Mouse (Mus musculus) MEL (cell line): ENCODE measurements around the gene Prtn3. TPM values are rescaled to one million over a fixed set of nuclear protein-coding genes. Genes with fewer than 3 reads are reported as not detected.

Experiments used
- DNase-seq: peaks from one replicate; pipeline ENCODE4 v3.0.0; 2011; ENCODE audit warnings: low read depth, low spot score
- H3K27ac ChIP-seq: 2 replicates; pipeline ENCODE4 v1.5.1; 2012; ENCODE audit warnings: low read depth, mild to moderate bottlenecking, control low read depth, low read length, moderate library complexity; ENCODE audit not compliant: control insufficient read depth
- H3K27me3 ChIP-seq, 2 experiments: fragments of 150-350 bp in 1 of 2; sonication (generic) in 1 of 2; 2 replicates each; pipeline ENCODE4 v1.6.1; 2012; ENCODE audit warnings: low read length in 2 of 2, mild to moderate bottlenecking in 2 of 2, improper control_type of control experiment in 1 of 2, moderate library complexity in 1 of 2; ENCODE audit not compliant: insufficient read depth in 2 of 2, control insufficient read depth in 1 of 2
- H3K36me3 ChIP-seq, 2 experiments: 2 replicates each; pipeline ENCODE4 v1.6.1; 2012 to 2014; ENCODE audit warnings: low read length in 2 of 2, improper control_type of control experiment in 1 of 2, inconsistent platforms in 1 of 2, mild to moderate bottlenecking in 1 of 2; ENCODE audit not compliant: insufficient read depth in 2 of 2, control insufficient read depth in 1 of 2
- H3K4me1 ChIP-seq, 2 experiments: fragments of 150-350 bp in 1 of 2; sonication (generic) in 1 of 2; 2 replicates each; pipeline ENCODE4 v1.6.1; 2012; ENCODE audit warnings: low read length in 2 of 2, improper control_type of control experiment in 1 of 2, mild to moderate bottlenecking in 1 of 2; ENCODE audit not compliant: insufficient read depth in 2 of 2, control insufficient read depth in 1 of 2
- H3K4me3 ChIP-seq, 2 experiments: fragments of 150-350 bp in 1 of 2; sonication (generic) in 1 of 2; 2 replicates each; pipeline ENCODE4 v1.5.1; 2012; ENCODE audit warnings: low read depth in 2 of 2, low read length in 2 of 2, mild to moderate bottlenecking in 2 of 2, moderate library complexity in 2 of 2, control low read depth in 1 of 2, improper control_type of control experiment in 1 of 2; ENCODE audit not compliant: control insufficient read depth in 1 of 2, insufficient read depth in 1 of 2
- H3K79me2 ChIP-seq: 2 replicates; pipeline ENCODE4 v1.6.1; 2012; ENCODE audit warnings: mild to moderate bottlenecking, low read length, moderate library complexity; ENCODE audit not compliant: control insufficient read depth, poor library complexity, insufficient read depth
- H3K9ac ChIP-seq: 2 replicates; pipeline ENCODE4 v1.6.1; 2012; ENCODE audit warnings: low read depth, mild to moderate bottlenecking, control low read depth, low read length, moderate library complexity; ENCODE audit not compliant: control insufficient read depth, poor library complexity, severe bottlenecking
- H3K9me3 ChIP-seq: fragments of 150-350 bp; sonication (generic); replicated peaks from 2 replicates; pipeline ENCODE4 v1.6.1; 2012; ENCODE audit warnings: mild to moderate bottlenecking, low read length, improper control_type of control experiment, moderate library complexity; ENCODE audit not compliant: insufficient read depth
- BHLHE40 ChIP-seq: IDR thresholded peaks from 2 replicates; pipeline ENCODE4 v1.6.1; 2012; ENCODE audit warnings: low read depth, mild to moderate bottlenecking, inconsistent platforms, low read length, improper control_type of control experiment, borderline replicate concordance
- CHD1 ChIP-seq: IDR thresholded peaks from 2 replicates; pipeline ENCODE4 v1.6.1; 2012; ENCODE audit warnings: low read depth, mild to moderate bottlenecking, inconsistent platforms, low read length, improper control_type of control experiment
- CHD2 ChIP-seq: IDR thresholded peaks from 2 replicates; pipeline ENCODE4 v1.6.1; 2011; ENCODE audit warnings: low read length, improper control_type of control experiment
- CTCF ChIP-seq, 3 experiments: IDR thresholded peaks in 2 of 3; conservative IDR thresholded peaks in 1 of 3; 2 replicates each; pipeline ENCODE4 v1.5.1; 2011 to 2012; ENCODE audit warnings: low read length in 3 of 3, low read depth in 2 of 3, mild to moderate bottlenecking in 2 of 3, improper control_type of control experiment in 1 of 3, inconsistent platforms in 1 of 3, mixed read lengths in 1 of 3, moderate library complexity in 1 of 3; ENCODE audit not compliant: control insufficient read depth in 1 of 3, insufficient read depth in 1 of 3, poor library complexity in 1 of 3, severe bottlenecking in 1 of 3
- E2F4 ChIP-seq: IDR thresholded peaks from 2 replicates; pipeline ENCODE4 v1.6.1; 2011; ENCODE audit warnings: low read depth, low read length, improper control_type of control experiment, borderline replicate concordance
- ELF1 ChIP-seq: IDR thresholded peaks from 2 replicates; pipeline ENCODE4 v1.6.1; 2014; ENCODE audit warnings: low read depth, mild to moderate bottlenecking, inconsistent platforms, low read length, improper control_type of control experiment, moderate library complexity
- EP300 ChIP-seq, 2 experiments: IDR thresholded peaks; 2 replicates each; pipeline ENCODE4 v1.6.1; 2011; ENCODE audit warnings: improper control_type of control experiment in 2 of 2, low read length in 2 of 2, low read depth in 1 of 2, mild to moderate bottlenecking in 1 of 2
- ETS1 ChIP-seq: IDR thresholded peaks from 2 replicates; pipeline ENCODE4 v1.6.1; 2012; ENCODE audit warnings: low read depth, mild to moderate bottlenecking, inconsistent platforms, low read length, improper control_type of control experiment, moderate library complexity
- GABPA ChIP-seq: IDR thresholded peaks from 2 replicates; pipeline ENCODE4 v1.6.1; 2012; ENCODE audit warnings: low read depth, mild to moderate bottlenecking, inconsistent platforms, low read length, improper control_type of control experiment, moderate library complexity
- GATA1 ChIP-seq: IDR thresholded peaks from 2 replicates; pipeline ENCODE4 v1.6.1; 2011; ENCODE audit warnings: low read depth, low read length, improper control_type of control experiment
- HCFC1 ChIP-seq: IDR thresholded peaks from 2 replicates; pipeline ENCODE4 v1.6.1; 2012; ENCODE audit warnings: low read depth, mild to moderate bottlenecking, inconsistent platforms, low read length, improper control_type of control experiment, moderate library complexity
- JUND ChIP-seq: IDR thresholded peaks from 2 replicates; pipeline ENCODE4 v1.6.1; 2011; ENCODE audit warnings: low read depth, mild to moderate bottlenecking, improper control_type of control experiment, low read length
- KAT2A ChIP-seq: conservative IDR thresholded peaks from 2 replicates; pipeline ENCODE4 v1.6.1; 2012; ENCODE audit warnings: low read depth, low read length, improper control_type of control experiment, inconsistent platforms
- MAFK ChIP-seq: IDR thresholded peaks from 2 replicates; pipeline ENCODE4 v1.6.1; 2011; ENCODE audit warnings: low read depth, mild to moderate bottlenecking, low read length, improper control_type of control experiment, borderline replicate concordance
- MAX ChIP-seq: IDR thresholded peaks from 2 replicates; pipeline ENCODE4 v1.6.1; 2011; ENCODE audit warnings: low read length, improper control_type of control experiment
- MAZ ChIP-seq: IDR thresholded peaks from 2 replicates; pipeline ENCODE4 v1.6.1; 2012; ENCODE audit warnings: low read depth, mild to moderate bottlenecking, inconsistent platforms, low read length, improper control_type of control experiment
- MEF2A ChIP-seq: IDR thresholded peaks from 2 replicates; pipeline ENCODE4 v1.6.1; 2014; ENCODE audit warnings: low read depth, mild to moderate bottlenecking, inconsistent platforms, low read length, improper control_type of control experiment; ENCODE audit not compliant: poor library complexity, insufficient replicate concordance, severe bottlenecking; ENCODE audit errors: extremely low read depth
- MXI1 ChIP-seq: IDR thresholded peaks from 2 replicates; pipeline ENCODE4 v1.6.1; 2011; ENCODE audit warnings: mild to moderate bottlenecking, low read depth, low read length, improper control_type of control experiment
- MYB ChIP-seq: IDR thresholded peaks from 2 replicates; pipeline ENCODE4 v1.6.1; 2011; ENCODE audit warnings: mild to moderate bottlenecking, low read depth, low read length, improper control_type of control experiment
- MYC ChIP-seq: IDR thresholded peaks from 2 replicates; pipeline ENCODE4 v1.6.1; 2011; ENCODE audit warnings: low read depth, mild to moderate bottlenecking, low read length, improper control_type of control experiment, moderate library complexity
- NELFE ChIP-seq: IDR thresholded peaks from 2 replicates; pipeline ENCODE4 v1.6.1; 2011; ENCODE audit warnings: low read depth, low read length, improper control_type of control experiment
- NRF1 ChIP-seq: IDR thresholded peaks from 2 replicates; pipeline ENCODE4 v1.6.1; 2014; ENCODE audit warnings: low read depth, mild to moderate bottlenecking, inconsistent platforms, low read length, improper control_type of control experiment, moderate library complexity; ENCODE audit not compliant: poor library complexity, insufficient read depth, severe bottlenecking
- POLR2A ChIP-seq, 2 experiments: IDR thresholded peaks; 2 replicates each; pipeline ENCODE4 v1.6.1; 2011 to 2012; ENCODE audit warnings: low read length in 2 of 2, mild to moderate bottlenecking in 2 of 2, control low read depth in 1 of 2, improper control_type of control experiment in 1 of 2, low read depth in 1 of 2, moderate library complexity in 1 of 2; ENCODE audit not compliant: control insufficient read depth in 1 of 2, insufficient read depth in 1 of 2, poor library complexity in 1 of 2
- POLR2AphosphoS2 ChIP-seq: IDR thresholded peaks from 2 replicates; pipeline ENCODE4 v1.6.1; 2011; ENCODE audit warnings: low read length, improper control_type of control experiment
- RAD21 ChIP-seq: IDR thresholded peaks from 2 replicates; pipeline ENCODE4 v1.6.1; 2011; ENCODE audit warnings: mild to moderate bottlenecking, low read depth, low read length, improper control_type of control experiment
- SIN3A ChIP-seq: IDR thresholded peaks from 2 replicates; pipeline ENCODE4 v1.6.1; 2012; ENCODE audit warnings: low read length, improper control_type of control experiment, inconsistent platforms
- SMC3 ChIP-seq: IDR thresholded peaks from 2 replicates; pipeline ENCODE4 v1.6.1; 2011; ENCODE audit warnings: low read depth, low read length, improper control_type of control experiment
- TAL1 ChIP-seq: IDR thresholded peaks from 2 replicates; pipeline ENCODE4 v1.6.1; 2012; ENCODE audit warnings: mild to moderate bottlenecking, inconsistent platforms, low read length, moderate library complexity, mixed read lengths
- TBP ChIP-seq: IDR thresholded peaks from 2 replicates; pipeline ENCODE4 v1.8.0; 2011; ENCODE audit warnings: low read depth, low read length, improper control_type of control experiment
- TCF12 ChIP-seq: IDR thresholded peaks from 2 replicates; pipeline ENCODE4 v1.6.1; 2014; ENCODE audit warnings: low read depth, mild to moderate bottlenecking, inconsistent platforms, low read length, improper control_type of control experiment, moderate library complexity
- UBTF ChIP-seq: IDR thresholded peaks from 2 replicates; pipeline ENCODE4 v1.6.1; 2012; ENCODE audit warnings: low read depth, mild to moderate bottlenecking, inconsistent platforms, low read length, improper control_type of control experiment, moderate library complexity, borderline replicate concordance; ENCODE audit not compliant: insufficient read depth
- USF1 ChIP-seq: IDR thresholded peaks from 2 replicates; pipeline ENCODE4 v1.6.1; 2014; ENCODE audit warnings: low read depth, mild to moderate bottlenecking, inconsistent platforms, low read length, improper control_type of control experiment, moderate library complexity
- ZC3H11A ChIP-seq: IDR thresholded peaks from 2 replicates; pipeline ENCODE4 v1.6.1; 2012; ENCODE audit warnings: low read depth, mild to moderate bottlenecking, inconsistent platforms, low read length, improper control_type of control experiment
- ZKSCAN1 ChIP-seq: IDR thresholded peaks from 2 replicates; pipeline ENCODE4 v1.6.1; 2012; ENCODE audit warnings: low read depth, mild to moderate bottlenecking, inconsistent platforms, low read length, improper control_type of control experiment, moderate library complexity
- ZMIZ1 ChIP-seq: IDR thresholded peaks from 2 replicates; pipeline ENCODE4 v1.6.1; 2012; ENCODE audit warnings: low read depth, mild to moderate bottlenecking, inconsistent platforms, low read length, improper control_type of control experiment, moderate library complexity
- ZNF384 ChIP-seq: IDR thresholded peaks from 2 replicates; pipeline ENCODE4 v1.6.1; 2012; ENCODE audit warnings: low read depth, mild to moderate bottlenecking, inconsistent platforms, low read length, improper control_type of control experiment
- polyA plus RNA-seq, 2 experiments: library from polyadenylated mRNA; stranded (reverse) in 1 of 2; unstranded in 1 of 2; fragments of >175 nt in 1 of 2; fragments of >200 nt in 1 of 2; gene quantifications; 2 replicates each; pipeline versions ENCODE4 v1.2.1 to v1.2.4; 2012; ENCODE audit warnings: low replicate concordance in 2 of 2, low read depth in 1 of 2; ENCODE audit not compliant: insufficient read length in 2 of 2, insufficient read depth in 1 of 2, missing spikeins in 1 of 2
- total RNA-seq: library from RNA; depleted of rRNA; stranded (reverse); fragments of 300-350 nt; gene quantifications from 2 replicates; pipeline ENCODE4 v1.2.3, GENCODE M21; 2012

The Prtn3 gene
- total and polyA plus RNA-seq, 3 experiments = 11.2 to 31.5 TPM; not detected in 1

DNA sequence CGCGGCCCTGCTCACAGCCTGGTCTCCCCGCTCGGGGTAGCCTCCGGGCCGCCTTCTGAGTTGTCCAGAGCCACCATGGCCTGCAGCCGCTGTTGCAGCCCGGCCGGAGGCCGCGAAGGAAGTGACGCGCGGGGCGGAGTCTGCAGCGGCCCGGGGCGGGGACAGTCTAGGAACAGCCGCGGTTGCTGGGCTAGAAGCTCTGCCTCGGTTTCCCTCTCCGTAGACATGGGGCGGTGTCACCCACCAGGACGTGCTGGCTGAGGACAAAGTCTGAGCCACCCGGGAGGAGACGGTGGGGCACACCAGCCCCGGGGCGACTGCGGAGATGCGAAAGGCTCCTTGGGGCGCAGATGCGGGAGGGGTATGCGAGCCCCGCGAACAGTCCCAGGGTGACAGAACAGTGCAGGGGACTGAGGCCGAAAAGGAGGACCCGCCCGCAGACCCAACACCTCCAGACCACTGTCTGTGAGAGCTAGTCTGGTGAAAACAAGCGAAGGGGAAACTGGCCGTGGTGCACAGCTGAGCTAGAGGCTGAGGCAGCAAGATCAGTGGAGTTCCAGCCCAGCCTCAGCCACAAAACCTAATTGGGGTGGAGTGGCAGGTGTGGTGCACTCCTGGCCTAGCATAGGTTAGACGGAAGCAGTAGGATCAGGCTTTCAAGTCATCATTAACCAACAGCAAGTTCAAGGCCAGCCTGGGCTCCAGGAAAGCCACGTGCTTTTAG is 42.7 kb downstream of the Prtn3 start, which contains the start of gene Kiss1r:
Gene Kiss1r, plus strand, starts transcription at position 164 of the 724 bp plus-strand sequence.
- Histone ChIP-seq H3K9ac (peak within 1 kb of the TSS; percentile 80), H3K36me3 (peaks cover 0 to 7% of the 10 kb centered on the region in 2 experiments; a peak in 2 of 4 replicates), H3K4me1 (peaks cover 15 to 23% of the 10 kb centered on the region in 2 experiments), H3K4me3 (peak within 1 kb of the TSS; percentile 76 to 99), H3K27me3 (no peaks in the 10 kb centered on the region), H3K9me3 (no peaks in the 10 kb centered on the region), H3K27ac (peak within 1 kb of the TSS; percentile 24), H3K79me2 (peaks cover 21% of the 10 kb centered on the region)
- peak; percentile 79 for DNase-seq
- TF ChIP-seq GABPA = no peak
- peak; percentile 92 for TF ChIP-seq POLR2AphosphoS2
- TF ChIP-seq MYB = no peak
- TF ChIP-seq CHD1 = no peak
- TF ChIP-seq MYC = no peak
- TF ChIP-seq TAL1 = no peak
- TF ChIP-seq E2F4 = no peak
- TF ChIP-seq TCF12 = peak; percentile 66; the same call in 1 of the 2 replicates
- no peak for TF ChIP-seq EP300 (IDR thresholded peaks at IDR 0.05; ENCODE audit: low read depth in 1 of 2, low read length in 2 of 2)
- TF ChIP-seq RAD21 = no peak
- 0 out of 2 replicates have a peak, but pooled peaks have one; percentile 70 for TF ChIP-seq UBTF
- TF ChIP-seq MAZ = no peak; the same call in 1 of the 2 replicates
- peak; percentile 89 for TF ChIP-seq ZMIZ1
- TF ChIP-seq ETS1 = 0 out of 2 replicates have a peak, but pooled peaks have one; percentile 5
- TF ChIP-seq HCFC1 = peak; percentile 81
- no peak for TF ChIP-seq ZNF384
- TF ChIP-seq MEF2A = no peak
- no peak for TF ChIP-seq CHD2
- TF ChIP-seq BHLHE40 = no peak
- TF ChIP-seq MXI1 = peak; percentile 58
- TF ChIP-seq CTCF (IDR thresholded peaks at IDR 0.05 in 2 of 3, conservative IDR thresholded peaks at IDR 0.05 in 1 of 3; ENCODE audit: control insufficient read depth in 1 of 3, insufficient read depth in 1 of 3, low read depth in 2 of 3, low read length in 3 of 3, poor library complexity in 1 of 3, severe bottlenecking in 1 of 3) = no peak
- TF ChIP-seq USF1 = no peak
- no peak for TF ChIP-seq ZKSCAN1
- no peak for TF ChIP-seq NRF1
- TF ChIP-seq POLR2A (IDR thresholded peaks at IDR 0.05; ENCODE audit: control insufficient read depth in 1 of 2, insufficient read depth in 1 of 2, low read depth in 1 of 2, low read length in 2 of 2, poor library complexity in 1 of 2) = peak; percentile 72 to 84
- no peak for TF ChIP-seq KAT2A
- no peak for TF ChIP-seq SMC3
- TF ChIP-seq GATA1 = no peak
- TF ChIP-seq NELFE = peak; percentile 92
- TF ChIP-seq ELF1 = peak; percentile 32; the same call in 1 of the 2 replicates
- TF ChIP-seq MAX = peak; percentile 44; the same call in 1 of the 2 replicates
- TF ChIP-seq ZC3H11A = no peak
- no peak for TF ChIP-seq MAFK
- TF ChIP-seq JUND = no peak
- 0 out of 2 replicates have a peak, but pooled peaks have one; percentile 17 for TF ChIP-seq TBP
- TF ChIP-seq SIN3A = peak; percentile 79
